Mouse (Mus musculus) gastrocnemius, postnatal 10 days (tissue): Measurements from ENCODE around the gene Npl. TPM values are rescaled to one million over a fixed set of nuclear protein-coding genes. Genes with fewer than 3 reads are reported as not detected.
A peak's percentile ranks its signal among the peaks of the same experiment; 100 is the strongest.

Source experiments
- DNase-seq: peaks from one replicate; pipeline ENCODE4 v3.0.0; 2021; ENCODE audit warnings: mixed read lengths
- long read RNA-seq, 2 experiments: library from polyadenylated mRNA; stranded (forward); transcript quantifications; one replicate each; pipeline ENCODE4 v2.0.0; 2021
- total RNA-seq, 2 experiments: library from RNA; stranded (reverse); gene quantifications; 2 replicates each; pipeline ENCODE4 v1.2.3; 2021

Gene Npl
- total RNA-seq = 1 to 10 TPM; 2.9 to 3.3 TPM
- long read RNA-seq, experiment 1 = 0 reads
- long read RNA-seq, experiment 2, partial matches to known transcripts = 0 of 3 reads
- long read RNA-seq, experiment 2, other reads (novel, unspliced or antisense) = 2 of 3 reads

DNA sequence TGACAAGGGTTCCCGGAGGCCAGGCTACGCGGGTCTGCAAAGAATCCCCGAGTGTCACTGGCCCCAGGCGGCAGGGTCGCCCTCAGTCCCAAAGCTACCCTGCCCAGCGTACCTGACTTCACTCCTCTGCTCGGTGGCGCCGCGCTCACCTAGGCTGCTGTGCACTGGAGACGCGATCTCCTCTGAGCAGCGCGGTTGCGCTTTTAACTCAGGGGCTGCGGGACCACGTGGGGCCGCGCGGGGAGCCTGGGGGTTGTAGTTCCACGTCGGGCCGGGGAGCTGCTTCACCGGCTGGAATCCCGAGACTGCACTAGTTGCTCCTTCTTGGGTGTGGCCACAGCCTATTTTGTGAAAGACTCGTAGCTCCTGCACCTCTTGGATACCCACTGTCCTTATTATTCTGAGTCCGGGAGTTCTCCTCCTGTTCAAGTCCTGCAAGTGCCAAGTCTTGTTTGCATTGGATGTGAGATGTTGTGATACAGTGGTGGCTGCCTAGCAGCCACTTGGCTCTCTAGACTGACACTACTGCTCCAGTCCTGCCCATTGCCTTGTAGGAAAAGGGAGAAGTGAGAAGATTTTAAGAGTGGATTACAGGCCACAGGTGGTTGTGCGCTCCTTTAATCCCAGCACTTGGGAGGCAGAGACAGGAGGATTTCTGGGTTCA is at the start of gene Npl:
Gene Npl (minus strand): TSS at position 510 of the 664 bp plus-strand sequence.
- peak; percentile 80 for DNase-seq

DNA sequence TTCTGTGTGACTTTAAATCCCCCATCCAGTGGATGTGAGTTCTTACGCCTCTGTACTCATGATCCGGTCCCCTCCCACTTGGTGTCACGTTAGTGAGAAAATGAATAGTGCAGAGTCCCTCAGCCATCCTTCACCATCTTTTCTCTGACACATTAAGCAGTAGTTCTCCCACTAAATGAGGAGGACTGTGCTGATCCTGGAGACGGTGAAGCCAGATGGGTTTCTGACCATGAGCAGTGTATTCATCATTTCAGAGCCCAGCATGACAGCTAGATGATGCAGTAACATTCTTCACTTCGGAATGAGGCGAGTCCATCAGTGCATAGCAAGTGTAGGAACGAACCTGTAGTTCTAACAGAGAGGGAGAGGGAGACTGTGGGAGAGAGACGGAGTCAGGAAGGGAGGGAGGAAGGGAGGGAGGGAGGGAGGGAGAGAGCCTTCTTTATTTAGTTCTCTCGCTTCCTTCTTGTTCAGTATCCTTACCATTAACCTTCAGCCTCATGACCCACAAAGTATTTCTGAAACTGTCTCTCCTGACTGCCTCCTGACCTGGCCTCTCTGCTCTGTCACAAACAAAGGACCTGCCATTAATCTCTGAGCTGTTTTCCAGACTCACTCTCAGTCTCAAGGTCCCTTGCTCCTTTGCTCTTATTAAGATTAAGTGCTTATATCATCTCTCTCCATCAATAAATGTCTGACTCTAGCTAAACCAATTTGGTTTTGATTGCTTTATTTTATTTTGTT is 49.6 kb upstream of the Npl start:
- no peak for DNase-seq

DNA sequence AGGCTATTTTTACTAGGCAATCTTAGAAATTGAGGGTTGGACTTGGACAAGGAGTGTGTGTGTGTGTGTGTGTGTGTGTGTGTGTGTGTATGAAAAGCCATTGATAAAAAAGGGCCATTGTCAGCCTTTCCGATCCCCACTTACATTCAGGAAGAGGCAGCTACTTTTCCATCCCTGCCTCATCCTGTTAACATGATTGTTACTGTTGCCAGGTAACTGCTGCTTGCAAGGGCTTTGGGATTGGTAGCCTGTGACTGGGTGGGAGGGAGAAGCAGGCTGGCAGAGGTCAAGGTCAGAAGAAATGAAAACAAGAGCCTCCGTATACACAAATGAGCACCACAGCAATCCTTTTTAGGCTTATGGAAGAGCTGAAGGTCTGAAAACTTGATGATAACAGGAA is 48.9 kb upstream of the Npl start:
- DNase-seq = peak; percentile 7

DNA sequence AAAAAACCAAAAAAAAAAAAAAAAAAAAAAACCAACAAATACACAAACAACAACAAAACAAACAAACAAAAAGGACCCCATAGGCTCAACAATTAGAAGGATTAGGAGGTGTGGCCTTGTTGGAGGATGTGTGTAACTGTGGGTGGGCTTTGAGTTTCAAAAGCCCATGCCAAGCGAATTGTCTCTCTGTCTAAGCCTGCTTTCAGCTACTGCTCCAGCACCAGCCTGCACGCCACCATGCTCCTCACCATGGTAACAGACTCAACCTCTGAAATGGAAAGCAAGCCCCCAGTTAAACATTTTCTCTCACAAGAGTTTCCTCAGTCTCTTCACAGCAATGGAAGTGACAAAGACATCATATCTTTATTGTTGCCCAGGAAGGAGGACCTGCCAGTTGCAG is 43.8 kb upstream of the Npl start:
- no peak for DNase-seq

DNA sequence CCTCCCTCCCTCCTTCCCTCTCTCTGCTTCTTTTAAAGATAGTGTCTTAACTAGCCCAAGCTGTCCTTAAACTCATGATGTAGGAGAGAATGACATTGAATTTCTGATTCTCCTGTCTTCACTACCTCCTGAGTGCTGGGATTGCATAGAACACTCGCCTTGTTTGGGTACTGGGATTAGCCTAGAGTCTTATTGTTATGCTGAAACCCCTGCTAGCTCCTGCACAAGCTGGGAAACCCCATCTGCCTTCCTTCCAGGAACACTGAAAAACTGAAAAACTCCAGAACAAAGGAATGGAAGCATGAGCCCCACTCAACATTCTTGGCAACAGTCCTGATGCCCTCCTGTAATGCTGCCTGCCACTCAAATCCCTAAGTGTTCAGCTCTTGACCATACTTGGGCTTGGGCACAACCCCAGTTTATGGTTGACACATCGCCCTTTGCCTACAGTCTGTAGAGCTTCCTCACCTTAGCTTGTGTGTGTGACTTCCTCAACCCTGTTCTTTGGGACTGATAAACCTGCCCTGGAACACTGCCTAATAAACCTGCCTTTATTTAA is 40.4 kb upstream of the Npl start:
- no peak for DNase-seq

DNA sequence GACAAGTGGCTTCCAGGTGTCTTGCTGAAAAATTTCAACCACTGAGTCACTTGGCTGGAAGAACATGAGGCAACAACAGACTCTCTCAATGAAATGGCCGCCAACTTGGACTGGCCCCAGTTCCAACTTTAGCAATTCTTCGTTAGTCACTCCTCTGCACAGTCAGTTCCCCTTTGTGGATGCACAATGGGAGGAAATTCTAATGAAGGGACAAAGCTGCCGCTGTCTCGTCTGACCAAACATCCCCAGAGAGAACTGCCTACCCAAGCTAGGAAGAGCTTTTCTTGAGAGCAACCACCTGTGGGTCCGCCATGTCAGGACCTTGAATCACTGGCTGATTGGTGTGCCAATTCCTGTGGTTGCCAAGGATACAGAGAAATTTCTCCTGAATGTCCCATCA is 38.1 kb upstream of the Npl start:
- DNase-seq = no peak

DNA sequence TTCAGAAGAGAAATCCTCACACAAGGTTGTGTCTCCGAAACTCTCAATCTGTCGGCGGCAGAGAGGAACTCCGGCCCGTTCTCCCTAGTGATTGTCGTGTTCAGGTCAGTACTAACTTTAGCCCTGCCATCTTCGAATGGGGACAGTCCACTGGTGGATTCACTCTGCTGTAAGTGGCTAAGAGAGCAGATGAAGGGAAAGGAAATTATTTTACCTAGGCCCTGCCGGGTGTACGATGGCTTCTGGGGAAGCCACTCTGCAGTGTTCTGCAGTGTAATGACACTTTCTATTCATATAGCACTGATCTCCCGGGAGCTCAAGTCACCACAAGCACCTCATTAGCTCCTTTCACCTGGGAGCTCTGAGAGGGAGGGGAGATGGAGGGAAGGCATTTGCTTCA is 37.0 kb upstream of the Npl start:
- DNase-seq = no peak

DNA sequence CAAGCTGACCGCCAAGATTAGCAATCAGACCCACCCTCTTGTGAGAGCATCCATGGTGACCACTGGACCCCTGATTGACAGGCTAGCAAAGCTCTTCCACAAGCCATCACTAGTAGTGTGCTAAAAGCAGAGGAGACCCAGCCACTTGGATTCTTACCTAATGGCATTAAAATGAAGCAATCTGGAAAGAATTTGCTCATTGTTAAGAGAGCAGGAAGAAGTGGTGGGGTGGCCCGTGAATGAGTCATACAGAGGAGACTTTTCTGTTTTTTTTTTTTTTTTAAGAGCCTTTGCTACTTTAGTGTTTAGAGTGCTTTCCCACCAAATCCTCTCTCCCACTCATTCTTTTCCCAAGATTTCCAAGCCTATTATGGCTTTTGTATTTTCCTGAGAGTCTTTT is 35.9 kb upstream of the Npl start:
- DNase-seq = no peak

DNA sequence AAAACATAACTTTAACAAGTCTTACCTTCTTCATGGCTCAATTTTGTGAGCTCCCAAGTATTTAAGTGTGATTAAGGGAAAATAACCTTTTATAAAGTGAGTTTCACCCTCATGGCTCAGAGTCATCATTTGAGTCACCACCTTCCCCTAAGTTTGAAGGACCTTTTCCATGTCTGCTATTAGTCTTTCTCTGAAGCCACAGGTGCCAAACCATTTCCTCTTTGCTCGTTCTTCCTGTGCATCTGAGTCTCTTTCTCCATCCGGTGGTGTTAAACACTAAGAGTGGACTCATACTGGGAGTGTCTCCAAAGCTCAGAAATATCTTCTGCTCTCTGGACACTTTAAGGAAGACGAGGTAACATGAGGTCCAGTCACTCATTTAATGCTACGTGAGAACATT is 33.3 kb upstream of the Npl start:
- no peak for DNase-seq

DNA sequence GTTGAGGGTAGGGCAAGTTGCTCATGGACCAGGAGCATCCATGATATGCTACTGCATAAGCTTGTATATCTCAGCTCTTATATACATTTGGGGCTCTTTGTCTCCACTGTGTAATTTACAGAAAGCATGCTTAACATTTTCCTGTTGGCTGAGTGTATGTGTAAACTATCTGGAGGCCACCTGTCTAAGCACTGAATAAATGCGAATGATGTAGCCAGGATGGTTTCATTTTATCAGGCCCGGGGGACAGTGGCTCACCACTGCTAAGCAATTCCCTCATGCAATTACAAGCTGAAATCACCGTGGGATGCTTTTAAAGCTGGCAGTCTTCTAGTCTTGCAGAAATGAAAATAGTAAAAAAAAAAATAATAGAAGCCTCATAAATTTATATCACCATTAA is 24.9 kb upstream of the Npl start:
- DNase-seq = no peak

DNA sequence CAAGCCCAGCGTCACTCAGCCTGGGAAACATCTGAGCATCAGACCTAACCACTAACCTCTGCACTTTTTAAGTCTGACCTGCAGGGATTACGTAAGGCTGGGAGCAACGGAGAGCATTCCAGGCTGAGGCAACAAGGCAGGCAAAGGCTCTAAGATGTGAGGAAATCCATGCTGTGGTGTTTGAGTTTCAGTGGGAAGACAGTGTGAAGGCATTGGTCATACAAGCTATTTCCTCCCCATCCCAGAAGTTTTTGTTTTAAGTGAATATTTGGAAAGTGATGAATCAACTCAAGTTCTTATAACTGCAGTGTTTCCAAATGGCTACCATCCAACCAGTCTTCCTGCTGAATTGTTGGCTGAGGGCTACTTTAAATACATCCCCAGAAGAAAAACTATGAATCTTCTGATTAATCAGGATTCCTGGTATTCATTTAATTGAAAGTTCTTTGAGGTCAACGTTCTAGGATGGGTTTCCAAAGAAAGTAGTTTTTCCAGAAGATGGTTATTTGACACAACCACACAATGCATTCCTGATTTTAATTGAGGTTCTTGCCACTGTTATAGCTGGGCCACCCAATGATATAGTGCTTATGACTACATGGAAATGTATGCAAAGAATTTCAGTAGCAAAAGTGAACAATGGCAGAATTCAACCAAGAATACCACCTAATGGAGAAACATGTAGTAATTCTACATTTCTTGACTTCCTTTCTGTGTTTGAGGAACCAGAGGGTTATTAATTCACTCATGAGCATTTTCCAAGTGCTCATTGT is 22.6 kb upstream of the Npl start:
- DNase-seq = no peak

DNA sequence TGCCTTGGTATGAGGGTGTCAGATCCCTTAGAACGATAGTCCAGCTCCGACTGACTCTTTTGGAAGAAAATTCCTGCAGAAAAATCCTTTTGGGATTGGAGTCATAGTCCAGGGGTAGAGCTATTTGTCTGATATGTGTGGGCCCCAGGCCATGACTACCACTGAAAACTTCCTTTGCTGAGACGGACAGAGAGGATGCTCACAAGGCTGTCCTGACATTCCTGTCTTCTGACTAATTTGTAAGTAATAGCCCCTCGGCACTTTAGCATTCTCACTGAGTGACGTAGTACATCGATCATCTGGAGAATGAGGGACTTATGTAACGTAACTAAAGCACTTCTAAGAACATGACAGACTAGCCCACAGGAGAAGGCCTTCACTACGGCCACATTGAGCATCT is 15.9 kb upstream of the Npl start:
- DNase-seq = no peak

DNA sequence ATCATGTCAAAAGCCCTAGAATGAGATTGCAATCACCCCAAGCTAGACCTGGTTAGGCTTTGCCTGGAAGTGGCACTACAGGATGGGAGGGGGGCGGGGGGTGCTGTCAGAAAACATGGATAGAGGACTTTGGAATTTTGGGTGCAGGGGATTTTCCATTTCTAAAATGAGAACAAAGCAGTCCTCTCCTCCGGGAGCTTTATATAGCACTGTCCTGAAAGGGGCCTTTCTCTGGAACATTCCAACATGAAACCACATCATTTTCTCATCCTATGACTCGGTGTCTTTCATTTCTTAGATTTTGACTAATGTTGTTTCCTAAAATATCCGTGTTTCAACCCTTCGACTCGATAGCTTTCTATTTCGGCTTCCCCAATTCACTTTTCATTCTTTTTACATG is 14.9 kb upstream of the Npl start:
- no peak for DNase-seq

DNA sequence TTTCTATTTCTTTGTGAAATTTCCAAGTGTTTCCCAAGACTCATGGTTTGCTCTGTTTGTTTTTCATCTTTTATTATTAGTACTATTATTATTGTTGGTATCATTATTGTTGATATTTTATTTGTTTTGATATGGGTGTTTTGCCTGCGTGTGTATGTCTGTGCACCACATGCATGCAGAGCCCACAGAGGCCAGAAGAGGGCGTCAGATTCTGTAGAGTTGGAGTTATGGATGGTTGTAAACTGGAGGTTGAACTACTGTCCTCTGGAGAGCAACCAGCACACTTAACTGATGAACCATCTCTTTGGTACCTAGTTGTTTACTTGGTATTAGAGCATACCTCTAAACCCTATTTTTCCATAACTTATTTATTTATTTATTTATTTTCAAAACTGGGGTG is 13.8 kb upstream of the Npl start:
- DNase-seq = no peak

DNA sequence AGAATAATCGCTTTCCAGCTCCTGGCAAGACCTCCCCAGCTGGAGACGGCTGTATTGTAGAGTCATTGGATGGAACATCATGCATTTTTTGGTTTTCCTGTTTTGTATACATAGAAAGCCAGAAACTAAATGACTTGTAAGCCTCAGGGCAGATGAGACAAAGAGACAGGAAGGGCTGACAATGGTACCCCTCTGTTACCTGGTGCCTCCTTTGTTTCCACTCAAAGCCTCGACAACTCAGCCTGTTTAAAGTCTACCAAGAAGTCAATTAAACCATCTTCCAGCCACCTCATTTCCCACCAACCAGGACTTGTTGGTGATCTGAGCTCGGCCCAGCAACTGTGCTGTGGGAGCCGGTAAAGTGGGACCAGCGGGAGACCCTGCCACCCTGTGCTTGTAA is 11.0 kb upstream of the Npl start:
- DNase-seq = no peak

DNA sequence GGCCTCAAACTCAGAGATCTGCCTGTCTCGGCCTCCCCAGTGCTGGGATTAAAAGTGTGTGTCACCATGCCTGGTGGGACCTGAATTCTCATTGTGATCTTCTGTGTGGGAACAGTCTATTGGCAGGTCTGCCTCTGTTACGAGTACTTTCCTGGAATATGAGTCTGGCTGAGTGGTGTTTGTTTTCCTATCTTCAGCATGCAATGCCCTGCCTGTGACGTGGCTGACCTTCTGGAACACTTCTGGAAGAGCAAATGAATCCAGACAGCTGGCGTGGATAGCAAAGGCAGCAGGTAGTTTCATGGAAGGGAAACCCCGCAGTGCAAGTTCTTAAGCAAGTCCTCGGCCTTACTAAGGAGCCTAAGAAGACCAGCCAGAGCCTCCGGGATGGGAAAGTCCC is 9.9 kb upstream of the Npl start:
- no peak for DNase-seq

DNA sequence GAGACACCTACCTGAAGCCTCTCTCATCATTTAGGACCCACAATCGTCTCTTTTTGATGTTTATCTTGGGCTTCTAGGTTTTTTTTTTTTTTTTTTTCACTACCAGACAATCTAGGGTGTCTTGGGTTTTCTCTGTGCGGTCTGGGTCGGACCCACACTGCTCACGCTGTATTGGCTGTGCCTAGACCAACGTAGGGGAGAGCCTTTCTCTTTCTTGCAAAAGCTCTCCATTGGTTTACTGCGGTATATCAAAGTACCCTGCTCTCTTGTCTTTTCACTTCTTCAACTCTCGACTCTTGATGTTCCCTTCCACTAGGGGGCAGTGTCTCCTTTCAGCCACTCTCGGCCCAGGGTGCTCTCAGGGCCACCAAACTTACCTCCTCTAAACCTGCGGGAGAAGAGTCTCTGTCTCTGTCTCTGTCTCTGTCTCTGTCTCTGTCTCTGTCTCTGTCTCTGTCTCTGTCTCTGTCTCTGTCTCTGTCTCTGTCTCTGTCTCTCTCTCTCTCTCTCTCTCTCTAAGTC is 9.3 kb upstream of the Npl start:
- peak; percentile 65 for DNase-seq

DNA sequence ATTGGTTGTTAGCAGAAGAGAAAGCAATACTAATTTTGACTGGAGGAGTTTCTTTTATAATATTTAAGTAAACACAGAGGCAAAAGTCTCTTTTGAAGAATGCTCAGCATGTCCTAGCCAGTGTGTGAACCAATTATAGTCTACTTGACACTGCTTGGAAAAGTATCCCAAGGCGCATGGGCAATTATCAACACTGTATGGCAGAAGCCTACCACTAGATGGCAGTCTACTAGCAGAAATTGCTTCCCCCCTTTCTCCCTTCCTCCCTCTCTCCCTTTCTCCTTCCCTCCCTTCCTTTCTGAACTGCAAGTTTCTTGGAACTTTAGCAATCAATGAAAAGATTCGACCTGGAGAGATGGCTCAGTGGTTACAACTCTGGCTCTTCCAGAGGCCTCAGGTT is 7.1 kb upstream of the Npl start:
- DNase-seq = peak; percentile 17

DNA sequence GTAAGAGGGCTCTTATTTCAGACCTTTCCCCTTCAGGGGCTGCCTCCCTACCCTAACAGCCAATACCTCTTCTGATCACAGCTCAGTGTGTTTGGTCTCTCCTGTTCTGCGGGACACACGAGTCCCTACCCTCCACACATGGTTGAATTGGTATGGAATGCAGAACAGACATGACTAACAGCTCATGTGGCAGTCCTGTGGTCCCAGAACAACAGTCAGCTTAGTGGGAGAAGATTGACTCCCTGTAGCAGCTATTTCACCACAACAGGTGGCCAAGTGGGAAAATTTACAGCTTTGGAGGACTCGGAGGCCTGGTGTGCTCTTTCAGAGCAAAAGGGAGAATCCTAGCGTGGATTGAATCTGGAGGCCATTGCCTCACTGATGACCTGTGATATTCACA is 6.4 kb upstream of the Npl start:
- no peak for DNase-seq

DNA sequence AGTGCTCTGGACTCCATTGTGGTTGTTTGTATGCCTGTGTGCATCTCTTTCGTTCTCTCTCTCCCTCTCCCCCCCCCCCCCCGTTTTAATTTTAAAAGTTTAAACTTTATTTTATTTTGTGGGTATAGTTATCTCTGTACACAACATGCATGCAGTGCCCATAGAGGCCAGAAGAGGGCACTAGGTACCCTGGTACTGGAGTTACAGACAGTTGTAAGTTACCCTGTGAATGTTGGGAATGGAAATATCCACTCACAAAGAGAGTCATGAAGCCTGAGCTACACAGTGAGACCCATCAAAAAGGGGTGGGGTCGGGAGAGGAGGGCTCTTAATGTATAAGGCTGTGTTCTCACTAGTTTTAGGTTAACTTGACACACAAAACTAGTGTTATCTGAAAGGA is 969 bp upstream of the Npl start:
- peak; percentile 69 for DNase-seq

DNA sequence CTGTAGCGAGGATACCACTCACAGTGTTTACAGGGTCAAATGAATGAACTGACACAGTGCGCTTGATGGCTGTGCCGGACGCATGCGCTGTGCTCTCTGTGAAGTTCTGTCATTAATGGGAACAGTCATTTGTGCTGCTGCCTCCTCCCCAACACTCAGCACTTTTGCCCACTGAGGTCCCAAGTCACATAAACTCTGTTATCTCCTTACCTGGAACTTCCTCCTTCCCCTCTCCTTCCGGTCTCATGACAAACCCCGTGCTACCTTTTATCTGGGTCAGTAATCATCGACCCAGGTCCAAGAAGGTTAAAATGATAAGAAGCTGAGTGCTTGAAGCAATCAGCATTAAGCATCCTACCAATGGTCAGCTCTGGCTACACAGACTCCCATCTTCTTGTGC is 2.3 kb downstream of the Npl start:
- no peak for DNase-seq

DNA sequence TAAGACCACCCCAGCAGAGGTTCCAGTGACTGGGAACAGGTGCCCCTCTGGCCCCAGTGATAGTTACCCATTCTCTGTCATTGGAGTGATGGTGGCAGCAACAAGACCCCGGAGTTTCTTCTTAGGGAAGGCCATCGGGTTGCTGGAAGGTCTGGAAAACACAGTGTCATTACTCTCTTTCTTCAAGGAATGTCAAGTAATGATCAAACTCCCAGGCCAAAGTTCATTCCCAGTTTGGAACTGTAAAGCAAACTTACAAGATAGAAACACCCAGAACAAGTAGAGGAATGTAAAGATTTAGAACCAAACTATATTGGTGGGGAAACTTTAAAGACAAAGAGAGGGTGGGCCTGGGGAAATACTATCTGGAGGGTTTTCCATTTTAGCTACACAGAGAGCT is 4.6 kb downstream of the Npl start:
- no peak for DNase-seq
